Mouse (Mus musculus): ENCODE measurements around the gene Zfp217.
A peak's percentile ranks its signal among the peaks of the same experiment; 100 is the strongest.

DNA sequence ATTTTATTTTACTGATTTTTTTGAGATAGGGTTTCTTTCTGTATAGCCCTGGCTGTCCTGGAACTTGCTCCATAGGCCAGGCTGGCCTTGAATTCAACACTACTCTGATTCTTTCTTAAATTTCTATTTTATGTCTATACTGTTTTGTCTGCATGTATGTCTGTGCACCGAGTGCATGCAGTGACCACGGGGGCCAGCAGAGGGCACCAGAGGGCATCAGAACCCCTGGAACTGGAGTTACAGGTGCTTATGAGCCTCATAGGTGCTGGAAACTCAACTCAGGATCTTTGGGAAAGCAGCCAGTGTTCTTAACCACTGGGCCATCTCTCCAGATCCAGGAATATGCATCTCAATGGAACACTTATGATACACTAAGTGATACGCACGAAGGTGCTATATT lies 87.8 kb downstream of the Zfp217 start:
- TF ChIP-seq CTCF (IDR thresholded peaks at IDR 0.05; ENCODE audit: borderline replicate concordance, insufficient read depth, low read depth, low read length): 0 out of 2 replicates have a peak, but pooled peaks have one; percentile 21
- no peak for TF ChIP-seq POLR2A (IDR thresholded peaks at IDR 0.05; ENCODE audit: borderline replicate concordance, insufficient read depth, low read length)
